Mouse (Mus musculus) embryonic facial prominence, embryonic 12.5 days (tissue): ENCODE measurements around the gene Dhps. TPM values are rescaled to one million over a fixed set of nuclear protein-coding genes. Genes with fewer than 3 reads are reported as not detected.
"Not testable (repeated sequence)": the region's sequence is repeated elsewhere in the genome, so short reads cannot be mapped to it uniquely, and the experiment has no call there.

Experiments
- ATAC-seq: fragments of 200-750 bp; cut with Nextera tagmentation; 2 replicates; pipeline ENCODE4 v1.8.0; 2017; ENCODE audit not compliant: insufficient number of reproducible peaks, insufficient read depth, low FRiP score, low TSS enrichment
- H3K27ac ChIP-seq: fragments of 300-500 bp; sonication (generic); 2 replicates; pipeline ENCODE4 v1.5.1; 2016; ENCODE audit warnings: mild to moderate bottlenecking
- H3K27me3 ChIP-seq: fragments of 300-500 bp; sonication (generic); 2 replicates; pipeline ENCODE4 v1.6.1; 2016; ENCODE audit warnings: mild to moderate bottlenecking, moderate library complexity
- H3K36me3 ChIP-seq: fragments of 300-500 bp; sonication (generic); 2 replicates; pipeline ENCODE4 v1.6.1; 2016; ENCODE audit warnings: mild to moderate bottlenecking
- H3K4me1 ChIP-seq: fragments of 300-500 bp; sonication (generic); 2 replicates; pipeline ENCODE4 v1.6.1; 2016
- H3K4me2 ChIP-seq: fragments of 300-500 bp; sonication (generic); replicated peaks from 2 replicates; pipeline ENCODE4 v1.6.1; 2016; ENCODE audit warnings: mild to moderate bottlenecking, moderate library complexity
- H3K4me3 ChIP-seq: fragments of 300-500 bp; sonication (generic); 2 replicates; pipeline ENCODE4 v1.5.1; 2016; ENCODE audit warnings: mild to moderate bottlenecking
- H3K9ac ChIP-seq: fragments of 300-500 bp; sonication (generic); 2 replicates; pipeline ENCODE4 v1.6.1; 2016; ENCODE audit warnings: mild to moderate bottlenecking, moderate library complexity
- H3K9me3 ChIP-seq: fragments of 300-500 bp; sonication (generic); 2 replicates; pipeline ENCODE4 v1.6.1; 2016; ENCODE audit warnings: mild to moderate bottlenecking, moderate library complexity
- WGBS: fragments of 180-500 bp; shearing (Covaris S2); methylation state at CpG from one replicate; pipeline ENCODE4 v1.1.7; 2016; 5-methylcytosine and 5-hydroxymethylcytosine counted together
- polyA plus RNA-seq: library from polyadenylated mRNA; unstranded; fragments of >200 nt; fragmentation: Nextera tagmentation; extraction: Ambion mirVana; gene quantifications from 2 replicates; pipeline ENCODE4 v1.2.1, GENCODE M21; 2016

The Dhps gene
- polyA plus RNA-seq, 1 experiment from 2014 or later = 67.9 TPM

GRCm38 (mm10) chr8:85082169-85082568 lies 10.6 kb downstream of the Dhps start:
- H3K9ac ChIP-seq, H3K27me3 ChIP-seq, H3K4me3 ChIP-seq, ATAC-seq, H3K27ac ChIP-seq, H3K4me2 ChIP-seq, H3K9me3 ChIP-seq: not testable (repeated sequence)
- 87% methylated on average over 4 of the region's 4 CpGs for WGBS
- H3K4me1 ChIP-seq = peaks cover 28% of the 10 kb centered on the region
- H3K36me3 ChIP-seq = peaks cover 14% of the 10 kb centered on the region

DNA sequence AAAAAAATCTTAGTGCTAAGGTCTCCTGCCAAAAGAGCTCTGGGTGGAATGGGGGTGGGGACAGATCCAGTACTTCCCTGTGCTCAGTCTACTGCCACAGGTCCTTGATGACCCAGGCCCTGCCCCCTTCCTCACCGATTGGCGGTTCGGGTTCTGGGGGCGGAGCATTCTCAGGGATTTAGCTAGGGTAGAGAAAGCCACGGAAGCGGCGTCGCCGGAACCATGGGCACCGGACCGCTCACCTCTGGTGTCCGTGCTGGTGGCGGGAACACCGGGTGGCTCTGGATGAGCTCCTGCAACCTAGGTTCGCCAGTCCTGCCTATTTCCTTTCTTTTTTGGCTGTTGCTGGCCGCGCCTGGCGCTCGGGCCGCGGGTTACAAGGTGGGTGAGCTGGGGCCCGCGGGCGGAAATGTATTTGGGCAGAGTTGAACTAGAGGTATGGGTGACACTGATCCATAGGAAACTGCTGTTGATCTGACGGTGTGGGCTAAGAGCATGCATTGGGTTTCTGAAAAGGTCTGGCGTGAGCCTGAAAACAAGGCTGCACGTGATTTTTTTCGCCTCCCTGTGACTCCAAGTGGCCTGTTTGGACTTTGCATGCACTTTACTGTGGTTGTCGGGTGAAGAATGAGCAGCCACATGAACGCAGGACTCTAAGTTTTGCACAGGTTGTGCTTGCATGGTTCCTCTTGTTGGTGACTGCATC lies 11.7 kb downstream of the Dhps start, which contains the start of gene Man2b1:
Gene Man2b1, plus strand, starts transcription at position 163 of the 706 bp plus-strand sequence.
- Histone ChIP-seq H3K9ac (peak within 1 kb of the TSS; percentile 46), H3K27me3 (no peaks in the 10 kb centered on the region), H3K9me3 (no peaks in the 10 kb centered on the region), H3K4me1 (peaks cover 28% of the 10 kb centered on the region), H3K4me3 (peak within 1 kb of the TSS; percentile 56), H3K4me2 (peak within 1 kb of the TSS; percentile 71), H3K27ac (no peak within 1 kb of the TSS), H3K36me3 (peaks cover 25% of the 10 kb centered on the region)
- WGBS = under 1% methylated on average over 30 of the region's 30 CpGs
- ATAC-seq = peak; percentile 70; the same call in 1 of the 2 replicates

- H3K36me3 ChIP-seq = peaks cover 27% of the 10 kb centered on the region
Observed at GRCm38 (mm10) chr8:85084633-85085032, 13.1 kb downstream of the Dhps start.

GRCm38 (mm10) chr8:85086238-85086637 lies 14.7 kb downstream of the Dhps start:
- H3K9me3 ChIP-seq = no peaks in the 10 kb centered on the region
- peaks cover 21% of the 10 kb centered on the region for H3K4me1 ChIP-seq
- WGBS = 73% methylated on average over 3 of the region's 3 CpGs
- H3K4me2 ChIP-seq = no peak overlapping the region
- H3K4me3 ChIP-seq = no peak overlapping the region
- H3K27me3 ChIP-seq = no peaks in the 10 kb centered on the region
- peaks cover 32% of the 10 kb centered on the region for H3K36me3 ChIP-seq
- no peak for ATAC-seq
- no peak overlapping the region for H3K27ac ChIP-seq
- H3K9ac ChIP-seq = no peak overlapping the region

More at GRCm38 (mm10) chr8:85084633-85085032, 13.1 kb downstream of the Dhps start:
- H3K4me2 ChIP-seq = no peak overlapping the region
- no peak overlapping the region for H3K27ac ChIP-seq
- no peak overlapping the region for H3K4me3 ChIP-seq
- no peak overlapping the region for H3K9ac ChIP-seq
- no peaks in the 10 kb centered on the region for H3K9me3 ChIP-seq
- H3K27me3 ChIP-seq = no peaks in the 10 kb centered on the region
- no peak for ATAC-seq
- H3K4me1 ChIP-seq = peaks cover 26% of the 10 kb centered on the region
- 88% methylated on average over 8 of the region's 8 CpGs for WGBS

GRCm38 (mm10) chr8:85088771-85089170 lies 17.2 kb downstream of the Dhps start:
- Histone ChIP-seq H3K4me2 (no peak overlapping the region), H3K27ac (no peak overlapping the region), H3K9ac (no peak overlapping the region), H3K4me1 (peaks cover 6% of the 10 kb centered on the region), H3K27me3 (no peaks in the 10 kb centered on the region), H3K9me3 (no peaks in the 10 kb centered on the region), H3K36me3 (peaks cover 38% of the 10 kb centered on the region), H3K4me3 (no peak overlapping the region)
- no peak for ATAC-seq
- 77% methylated on average over 2 of the region's 2 CpGs for WGBS

- Histone ChIP-seq H3K27ac (no peak overlapping the region), H3K9ac (no peak overlapping the region), H3K4me3 (no peak overlapping the region), H3K36me3 (peaks cover 43% of the 10 kb centered on the region), H3K9me3 (no peaks in the 10 kb centered on the region), H3K27me3 (no peaks in the 10 kb centered on the region), H3K4me1 (no peaks in the 10 kb centered on the region), H3K4me2 (no peak overlapping the region)
- 92% methylated on average over 11 of the region's 11 CpGs for WGBS
- no peak for ATAC-seq
Observed at GRCm38 (mm10) chr8:85090856-85091255, 19.3 kb downstream of the Dhps start.

DNA sequence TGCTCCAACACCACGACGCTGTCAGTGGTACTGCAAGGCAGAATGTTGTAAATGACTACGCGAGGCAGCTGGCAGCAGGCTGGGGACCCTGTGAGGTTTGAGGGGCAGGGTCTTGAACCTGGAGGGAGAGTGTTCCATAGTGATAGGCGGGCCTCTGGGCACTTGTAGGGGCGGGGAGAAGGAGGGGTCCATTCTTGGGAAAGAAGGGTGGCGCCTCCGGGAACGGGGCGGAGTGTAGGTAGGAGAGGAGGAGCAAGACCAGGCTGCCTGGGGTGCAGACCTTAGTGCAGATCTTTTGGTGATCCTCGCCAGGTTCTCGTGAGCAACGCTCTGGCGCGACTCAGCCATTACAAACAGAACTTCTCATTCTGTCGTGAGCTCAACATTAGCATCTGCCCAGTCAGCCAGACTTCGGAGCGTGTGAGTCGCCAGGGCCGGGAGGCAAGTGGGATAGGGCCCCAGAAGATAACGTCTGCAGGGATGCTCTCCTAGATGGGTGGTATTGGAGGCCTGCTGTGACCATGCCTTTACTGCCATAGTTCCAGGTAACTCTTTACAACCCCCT lies 20.1 kb downstream of the Dhps start:
- Histone ChIP-seq H3K9ac (no peak overlapping the region), H3K27me3 (no peaks in the 10 kb centered on the region), H3K27ac (no peak overlapping the region), H3K4me3 (no peak overlapping the region), H3K9me3 (no peaks in the 10 kb centered on the region), H3K36me3 (peaks cover 49% of the 10 kb centered on the region), H3K4me2 (no peak overlapping the region), H3K4me1 (no peaks in the 10 kb centered on the region)
- no peak for ATAC-seq
- WGBS = 26% methylated on average over 21 of the region's 21 CpGs

DNA sequence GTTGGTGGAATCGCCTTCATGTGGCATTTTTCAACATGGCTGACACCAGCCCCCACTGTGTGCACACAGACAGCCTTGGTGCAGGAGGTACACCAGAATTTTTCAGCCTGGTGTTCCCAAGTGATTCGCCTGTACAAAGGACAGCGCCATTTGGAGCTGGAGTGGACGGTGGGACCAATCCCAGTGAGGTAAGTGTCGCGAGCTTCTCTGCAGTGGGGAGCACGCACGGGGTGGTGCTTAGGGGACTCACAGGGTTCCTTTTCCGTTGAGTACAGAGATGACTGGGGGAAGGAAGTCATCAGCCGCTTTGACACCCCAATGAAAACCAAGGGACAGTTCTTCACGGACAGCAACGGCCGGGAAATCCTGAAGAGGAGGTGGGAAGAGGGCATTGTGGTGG lies 23.5 kb downstream of the Dhps start:
- H3K27me3 ChIP-seq = no peaks in the 10 kb centered on the region
- H3K36me3 ChIP-seq = peaks cover 52% of the 10 kb centered on the region
- 92% methylated on average over 13 of the region's 13 CpGs for WGBS
- no peak overlapping the region for H3K9ac ChIP-seq
- H3K4me2 ChIP-seq = no peak overlapping the region
- no peak for ATAC-seq
- no peak overlapping the region for H3K27ac ChIP-seq
- H3K9me3 ChIP-seq = no peaks in the 10 kb centered on the region
- H3K4me1 ChIP-seq = no peaks in the 10 kb centered on the region
- no peak overlapping the region for H3K4me3 ChIP-seq

GRCm38 (mm10) chr8:85095566-85095965 lies 24.0 kb downstream of the Dhps start:
- Histone ChIP-seq H3K27me3 (no peaks in the 10 kb centered on the region), H3K4me2 (no peak overlapping the region), H3K36me3 (peaks cover 52% of the 10 kb centered on the region), H3K9me3 (no peaks in the 10 kb centered on the region), H3K9ac (no peak overlapping the region), H3K4me3 (no peak overlapping the region), H3K4me1 (no peaks in the 10 kb centered on the region), H3K27ac (no peak overlapping the region)
- 92% methylated on average over 7 of the region's 7 CpGs for WGBS
- ATAC-seq = no peak

DNA sequence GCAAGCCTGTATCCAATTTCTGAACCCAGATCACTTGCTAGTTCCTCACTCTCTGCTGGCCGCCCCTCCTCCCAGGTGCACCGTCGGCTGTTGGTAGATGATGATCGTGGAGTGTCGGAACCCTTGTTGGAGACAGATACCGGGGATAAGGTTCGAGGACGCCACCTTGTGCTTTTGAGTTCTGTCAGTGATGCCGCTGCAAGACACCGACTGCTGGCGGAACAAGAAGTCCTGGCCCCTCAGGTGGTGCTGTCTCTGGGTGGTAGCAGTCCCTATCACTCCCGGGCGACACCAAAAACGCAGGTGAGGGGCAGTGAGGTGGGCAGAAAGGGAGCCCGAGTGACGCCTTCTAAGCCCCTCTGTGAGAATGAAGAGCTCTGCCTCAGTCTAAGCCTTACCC lies 24.6 kb downstream of the Dhps start:
- Histone ChIP-seq H3K4me1 (no peaks in the 10 kb centered on the region), H3K36me3 (peaks cover 47% of the 10 kb centered on the region), H3K4me2 (no peak overlapping the region), H3K9me3 (no peaks in the 10 kb centered on the region), H3K27me3 (no peaks in the 10 kb centered on the region), H3K27ac (no peak overlapping the region), H3K9ac (no peak overlapping the region), H3K4me3 (no peak overlapping the region)
- 90% methylated on average over 16 of the region's 16 CpGs for WGBS
- no peak for ATAC-seq

GRCm38 (mm10) chr8:85096850-85097249 lies 25.3 kb downstream of the Dhps start:
- Histone ChIP-seq H3K9me3 (no peaks in the 10 kb centered on the region), H3K9ac (no peak overlapping the region), H3K4me1 (no peaks in the 10 kb centered on the region), H3K4me3 (no peak overlapping the region), H3K4me2 (no peak overlapping the region), H3K27ac (no peak overlapping the region), H3K27me3 (no peaks in the 10 kb centered on the region), H3K36me3 (peaks cover 44% of the 10 kb centered on the region)
- no peak for ATAC-seq
- 91% methylated on average over 4 of the region's 4 CpGs for WGBS

DNA sequence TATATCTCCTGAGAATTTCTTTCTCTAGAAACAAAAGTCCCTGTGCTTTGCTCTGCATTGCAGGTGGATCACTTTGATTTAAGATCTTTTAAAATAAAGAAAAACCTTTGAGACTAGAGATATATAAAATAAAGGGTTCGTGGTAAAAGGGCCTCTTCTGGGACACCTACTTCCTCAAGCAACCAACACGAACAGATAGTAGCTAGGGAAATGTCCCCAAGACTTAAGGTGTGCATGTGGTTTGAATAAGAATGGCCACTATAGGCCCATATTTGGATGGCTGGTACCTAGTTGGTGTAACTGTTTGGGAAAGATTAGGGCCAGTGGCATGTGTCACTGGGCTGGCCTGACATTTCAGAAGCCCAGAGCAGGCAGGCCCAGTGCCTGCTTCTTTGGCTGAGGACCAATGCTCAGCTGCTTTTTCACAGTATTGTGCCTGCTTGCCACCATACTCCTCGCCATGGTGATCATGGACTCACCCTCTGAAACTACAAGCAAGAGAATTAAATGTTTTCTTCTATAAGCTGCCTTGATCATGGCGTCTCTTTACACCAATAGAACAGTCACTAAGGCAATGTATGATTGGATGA lies 28.6 kb downstream of the Dhps start:
- Histone ChIP-seq H3K4me3 (no peak overlapping the region), H3K4me2 (no peak overlapping the region), H3K9me3 (no peaks in the 10 kb centered on the region), H3K27me3 (no peaks in the 10 kb centered on the region), H3K27ac (no peak overlapping the region), H3K4me1 (no peaks in the 10 kb centered on the region), H3K36me3 (peaks cover 35% of the 10 kb centered on the region), H3K9ac (no peak overlapping the region)
- 85% methylated on average over 4 of the region's 4 CpGs for WGBS
- ATAC-seq = no peak
